Mouse (Mus musculus): ENCODE results near the gene 9230113P08Rik.
"Not testable (repeated sequence)": the region's sequence is repeated elsewhere in the genome, so short reads cannot be mapped to it uniquely, and the experiment has no call there.

9230113P08Rik gene

GRCm38 (mm10) chr9:35908123-35908522, at the start of gene 9230113P08Rik:
Gene 9230113P08Rik, plus strand, starts transcription at chr9:35908423.
- DNase-seq (ENCODE audit: extremely low read depth, insufficient read length, low spot score): not testable (repeated sequence)

GRCm38 (mm10) chr9:35893112-35893511, 15.1 kb upstream of the 9230113P08Rik start:
- DNase-seq (ENCODE audit: extremely low read depth, insufficient read length, low spot score): not testable (repeated sequence)

- no peak for DNase-seq (ENCODE audit: extremely low read depth, insufficient read length, low spot score)
These were observed 3.7 kb upstream of the 9230113P08Rik start for GRCm38 (mm10) chr9:35904494-35904893.

- no peak for DNase-seq (ENCODE audit: extremely low read depth, insufficient read length, low spot score)
These were observed 22.6 kb downstream of the 9230113P08Rik start for GRCm38 (mm10) chr9:35930817-35931216.
